Comparison of ENCODE assay signal across 12 mouse cellular contexts in genomic region chr6:83536028-83536794, GRCm38 (mm10). TPM values are rescaled to one million over a fixed set of nuclear protein-coding genes. Genes with fewer than 3 reads are reported as not detected.
DNase-seq lines count a peak whose midpoint lies in the region; ATAC-seq and TF ChIP-seq lines count a peak whose summit lies in the region.
"Had no signal": no experiment of that assay in that cellular context is flagged by ENCODE, and none has a peak within 500 bp of the region (broad histone marks: within the 10 kb centered on the region; RNA-seq: fewer than 3 reads in every experiment).

TSS of gene Actg2 (minus strand) at chr6:83536265.

- peaks cover 4% of the 10 kb centered on the region; the same call in 1 of the 2 replicates for H3K27me3 ChIP-seq in heart, embryonic 13.5 days (replicated peaks)
- H3K27me3 ChIP-seq in heart, adult 2 months (ENCODE audit: control insufficient read depth, insufficient read depth, low read length) = no peaks in the 10 kb centered on the region
- H3K27me3 ChIP-seq in testis, adult 2 months (ENCODE audit: control insufficient read depth, insufficient read depth, low read length) = no peaks in the 10 kb centered on the region
- H3K27me3 ChIP-seq in intestine, embryonic 15.5 days (replicated peaks) = no peaks in the 10 kb centered on the region
- no peaks in the 10 kb centered on the region for H3K27me3 ChIP-seq in stomach, embryonic 16.5 days (ENCODE audit: control insufficient read depth, insufficient read depth, low read length)
- H3K27me3 ChIP-seq: liver, embryonic 15.5 days had no signal

- peak within 1 kb of the TSS; percentile 53 for H3K27ac ChIP-seq in heart, embryonic 13.5 days (replicated peaks)
- H3K27ac ChIP-seq in heart, adult 2 months = no peak within 1 kb of the TSS
- no peak within 1 kb of the TSS for H3K27ac ChIP-seq in testis, adult 2 months (ENCODE audit: control insufficient read depth, insufficient read depth, low read depth, low read length)
- peak within 1 kb of the TSS; percentile 85 for H3K27ac ChIP-seq in intestine, embryonic 15.5 days
- peak within 1 kb of the TSS; percentile 96 for H3K27ac ChIP-seq in stomach, embryonic 16.5 days (ENCODE audit: low read length)
- H3K27ac ChIP-seq: liver, embryonic 15.5 days had no signal

- no peaks in the 10 kb centered on the region for H3K79me2 ChIP-seq in heart, adult 2 months (replicated peaks; ENCODE audit: control insufficient read depth, insufficient read depth, low read length)

- no peak for TF ChIP-seq EP300 in heart, adult 2 months (IDR thresholded peaks at IDR 0.05; ENCODE audit: insufficient read depth, low read depth, low read length)

- TF ChIP-seq CTCF in heart, adult 2 months (IDR thresholded peaks at IDR 0.05) = no peak
- TF ChIP-seq CTCF in testis, adult 2 months (IDR thresholded peaks at IDR 0.05; ENCODE audit: control insufficient read depth, insufficient read depth, insufficient replicate concordance, low read depth, low read length) = no peak

- no peak for DNase-seq in heart, adult 2 months
- no peak for DNase-seq in testis, postnatal 10 days (ENCODE audit: low spot score)
- DNase-seq in cerebellum, adult 11-12 months = no peak
- no peak for DNase-seq in layer of hippocampus, adult 9-10 months (ENCODE audit: low spot score)
- DNase-seq: cerebellum, postnatal 36 days; right cerebral cortex, postnatal 14 days; thymus, postnatal 4 days had no signal

- H3K36me3 ChIP-seq in heart, embryonic 13.5 days = no peaks in the 10 kb centered on the region
- no peaks in the 10 kb centered on the region for H3K36me3 ChIP-seq in heart, adult 2 months (ENCODE audit: control insufficient read depth, insufficient read depth, low read length)
- H3K36me3 ChIP-seq in testis, adult 2 months (ENCODE audit: control insufficient read depth, insufficient read depth, low read length) = no peaks in the 10 kb centered on the region
- H3K36me3 ChIP-seq in intestine, embryonic 15.5 days = no peaks in the 10 kb centered on the region
- no peaks in the 10 kb centered on the region for H3K36me3 ChIP-seq in stomach, embryonic 16.5 days (ENCODE audit: control insufficient read depth, insufficient read depth, low read length)
- H3K36me3 ChIP-seq: liver, embryonic 15.5 days had no signal

- no peak within 1 kb of the TSS for H3K4me3 ChIP-seq in heart, embryonic 13.5 days
- no peak within 1 kb of the TSS for H3K4me3 ChIP-seq in heart, adult 2 months
- no peak within 1 kb of the TSS for H3K4me3 ChIP-seq in testis, adult 2 months (ENCODE audit: control insufficient read depth, low read depth, low read length)
- H3K4me3 ChIP-seq in intestine, embryonic 15.5 days (replicated peaks) = peak within 1 kb of the TSS; percentile 16
- H3K4me3 ChIP-seq in stomach, embryonic 16.5 days (replicated peaks; ENCODE audit: low read length) = peak within 1 kb of the TSS; percentile 43
- H3K4me3 ChIP-seq: liver, embryonic 15.5 days had no signal

- no peaks in the 10 kb centered on the region for H3K9me3 ChIP-seq in heart, embryonic 13.5 days
- H3K9me3 ChIP-seq in intestine, embryonic 15.5 days = no peaks in the 10 kb centered on the region
- H3K9me3 ChIP-seq in stomach, embryonic 16.5 days (replicated peaks; ENCODE audit: control insufficient read depth, low read length) = no peaks in the 10 kb centered on the region
- H3K9me3 ChIP-seq: liver, embryonic 15.5 days had no signal

- H3K9ac ChIP-seq in heart, embryonic 13.5 days = no peak within 1 kb of the TSS
- H3K9ac ChIP-seq in heart, adult 2 months (ENCODE audit: low read depth, low read length) = no peak within 1 kb of the TSS
- H3K9ac ChIP-seq in intestine, embryonic 15.5 days = peak within 1 kb of the TSS; percentile 26
- H3K9ac ChIP-seq in stomach, embryonic 16.5 days (ENCODE audit: low read length) = peak within 1 kb of the TSS; percentile 68
- H3K9ac ChIP-seq: liver, embryonic 15.5 days had no signal

- ATAC-seq in heart, embryonic 13.5 days (ENCODE audit: extremely low read depth, insufficient number of reproducible peaks, low FRiP score, low TSS enrichment) = no peak
- peak; percentile 74 for ATAC-seq in intestine, embryonic 15.5 days
- peak; percentile 87 for ATAC-seq in stomach, embryonic 16.5 days (ENCODE audit: insufficient read depth, low FRiP score)

- no peak for TF ChIP-seq POLR2A in heart, adult 2 months (IDR thresholded peaks at IDR 0.05; ENCODE audit: insufficient read depth, low read depth, low read length)
- TF ChIP-seq POLR2A in testis, adult 2 months (IDR thresholded peaks at IDR 0.05; ENCODE audit: control insufficient read depth, low read depth, low read length) = no peak

- WGBS in heart, embryonic 13.5 days = 61% methylated on average over 12 of the region's 12 CpGs
- WGBS in heart, adult 2 months = 78% methylated on average over 12 of the region's 12 CpGs
- 48% methylated on average over 12 of the region's 12 CpGs for WGBS in intestine, embryonic 15.5 days
- WGBS in stomach, embryonic 16.5 days = 48% methylated on average over 12 of the region's 12 CpGs

- intact Hi-C loops in heart, adult 2 months (cut with DNase I) = no loop called here

- peaks cover 18% of the 10 kb centered on the region for H3K4me1 ChIP-seq in heart, embryonic 13.5 days
- H3K4me1 ChIP-seq in heart, adult 2 months (ENCODE audit: control insufficient read depth, insufficient read depth, low read length) = no peaks in the 10 kb centered on the region
- no peaks in the 10 kb centered on the region for H3K4me1 ChIP-seq in testis, adult 2 months (ENCODE audit: control insufficient read depth, insufficient read depth, low read length)
- no peaks in the 10 kb centered on the region for H3K4me1 ChIP-seq in intestine, embryonic 15.5 days (replicated peaks)
- H3K4me1 ChIP-seq in stomach, embryonic 16.5 days (ENCODE audit: control insufficient read depth, insufficient read depth, low read length) = peaks cover 11% of the 10 kb centered on the region; the same call in 1 of the 2 replicates
- H3K4me1 ChIP-seq: liver, embryonic 15.5 days had no signal

- H3K4me2 ChIP-seq in heart, embryonic 13.5 days = no peak within 1 kb of the TSS
- H3K4me2 ChIP-seq in intestine, embryonic 15.5 days (replicated peaks) = peak within 1 kb of the TSS; percentile 14
- H3K4me2 ChIP-seq in stomach, embryonic 16.5 days (ENCODE audit: low read depth, low read length) = peak within 1 kb of the TSS; percentile 41
- H3K4me2 ChIP-seq: liver, embryonic 15.5 days had no signal

RNA-seq across cellular contexts. Expression of gene Actg2, which starts in this region (rescaled TPM):
- 15.2 and 20.7 TPM in 2 replicates for polyA plus RNA-seq in heart, embryonic 13.5 days (2015; fragmentation: Nextera tagmentation; extraction: Ambion mirVana)
- total RNA-seq in heart, adult 2 months (2021) = 1 to 10 TPM in 1 of 2 experiments, under 1 TPM in 1; 0.93 to 2.3 TPM
- 13.3 and 23.8 TPM in 2 replicates for polyA plus RNA-seq in heart, adult 2 months (2012; rRNA removed)
- 470 and 505 TPM in 2 replicates for polyA plus RNA-seq in testis, adult 2 months (2012; rRNA removed)
- 1,278 and 1,309 TPM in 2 replicates for polyA plus RNA-seq in intestine, embryonic 15.5 days (2015; fragmentation: Nextera tagmentation; extraction: Ambion mirVana)
- 1,788 and 2,212 TPM in 2 replicates for polyA plus RNA-seq in stomach, embryonic 16.5 days (2015; fragmentation: Nextera tagmentation; extraction: Ambion mirVana)

Comparison
In these comparisons a context has a peak if more than half of its experiments do, and no peak if none do; other contexts are left out.
1. RNA of gene Actg2 (polyA plus RNA-seq): 1,788 to 2,212 TPM in stomach, embryonic 16.5 days, 1,278 to 1,309 TPM in intestine, embryonic 15.5 days and 470 to 505 TPM in testis, adult 2 months; 13.3 to 23.8 TPM in heart, adult 2 months and 15.2 to 20.7 TPM in heart, embryonic 13.5 days; every median in the first group is over 10 times any median in the second.
2. H3K27ac ChIP-seq: peak in heart, embryonic 13.5 days (single experiment), intestine, embryonic 15.5 days (single experiment) and stomach, embryonic 16.5 days (single experiment); none in heart, adult 2 months (single experiment) and testis, adult 2 months (single experiment).
3. H3K4me3 ChIP-seq: peak in intestine, embryonic 15.5 days (single experiment) and stomach, embryonic 16.5 days (single experiment); none in heart, embryonic 13.5 days (single experiment), heart, adult 2 months (single experiment) and testis, adult 2 months (single experiment).
4. H3K9ac ChIP-seq: peak in intestine, embryonic 15.5 days (single experiment) and stomach, embryonic 16.5 days (single experiment); none in heart, embryonic 13.5 days (single experiment) and heart, adult 2 months (single experiment).